Mouse (Mus musculus) kidney, postnatal 36 days (tissue): Measurements from ENCODE around the gene Ptprn2.

Experiments used
- DNase-seq, 2 experiments: peaks; one replicate each; pipeline ENCODE4 v3.0.0; 2021 to 2022; ENCODE audit warnings: mixed read lengths in 2 of 2

Gene Ptprn2

DNA sequence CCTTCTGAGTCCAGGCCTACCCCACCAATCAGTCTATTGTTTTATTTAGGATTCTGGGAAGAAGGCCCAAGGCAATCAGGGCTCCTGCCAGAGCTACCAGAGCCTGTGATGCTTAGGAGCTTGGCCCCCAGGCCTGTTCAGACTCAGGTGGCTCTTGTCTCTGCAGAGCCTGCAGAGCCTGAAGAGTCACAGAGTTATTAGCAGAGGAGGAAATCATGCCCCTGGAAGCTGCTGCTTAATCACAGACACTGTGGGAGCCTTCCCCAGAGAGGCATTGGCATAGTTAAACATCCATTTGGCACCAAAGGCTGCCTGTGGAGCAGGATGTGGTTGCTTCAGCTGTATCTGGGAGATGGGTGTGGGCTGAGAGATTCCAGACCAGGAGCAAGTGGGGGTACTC, 30.3 kb downstream of the Ptprn2 start:
- no peak for DNase-seq

GRCm38 (mm10) chr12:116528861-116529260, 43.3 kb downstream of the Ptprn2 start:
- no peak for DNase-seq

DNA sequence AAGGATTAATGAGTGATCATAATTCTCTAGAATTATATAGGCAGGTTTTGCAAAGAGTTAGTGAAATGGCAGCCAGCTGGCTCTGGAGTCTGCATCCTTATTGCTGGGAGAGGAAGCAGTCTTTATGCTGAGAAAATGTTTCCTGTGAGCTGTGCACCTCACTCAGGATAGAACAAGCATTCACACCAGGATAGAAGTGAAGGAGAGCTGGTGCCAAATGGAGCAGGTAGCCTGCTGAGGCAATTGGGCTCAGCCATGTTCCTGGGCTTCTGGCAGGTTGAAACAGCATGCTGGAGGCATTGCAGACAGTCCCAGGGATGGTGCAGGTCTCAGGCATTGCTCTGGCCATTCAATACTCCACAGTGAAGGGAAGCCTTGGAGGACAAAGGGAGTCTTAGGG, 47.8 kb downstream of the Ptprn2 start:
- no peak for DNase-seq

DNA sequence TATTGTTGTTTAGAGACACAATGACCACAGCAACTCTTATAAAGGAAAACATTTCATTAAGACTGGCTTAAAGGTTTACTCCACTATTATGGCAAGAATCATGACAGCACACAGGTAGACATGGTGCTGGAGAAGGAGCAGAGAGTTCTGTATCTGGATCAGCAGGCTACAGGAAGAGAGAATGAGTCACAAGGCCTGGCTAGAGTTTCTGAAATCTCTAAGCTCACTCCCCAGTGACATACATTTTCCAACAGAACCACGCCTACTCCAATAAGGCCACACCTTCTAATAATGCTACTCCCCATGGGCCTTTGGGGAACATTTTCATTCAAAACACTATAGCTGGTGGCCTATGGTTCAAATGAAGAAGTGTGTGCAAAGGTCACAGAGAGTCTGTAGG, 53.8 kb downstream of the Ptprn2 start:
- DNase-seq: no peak

DNA sequence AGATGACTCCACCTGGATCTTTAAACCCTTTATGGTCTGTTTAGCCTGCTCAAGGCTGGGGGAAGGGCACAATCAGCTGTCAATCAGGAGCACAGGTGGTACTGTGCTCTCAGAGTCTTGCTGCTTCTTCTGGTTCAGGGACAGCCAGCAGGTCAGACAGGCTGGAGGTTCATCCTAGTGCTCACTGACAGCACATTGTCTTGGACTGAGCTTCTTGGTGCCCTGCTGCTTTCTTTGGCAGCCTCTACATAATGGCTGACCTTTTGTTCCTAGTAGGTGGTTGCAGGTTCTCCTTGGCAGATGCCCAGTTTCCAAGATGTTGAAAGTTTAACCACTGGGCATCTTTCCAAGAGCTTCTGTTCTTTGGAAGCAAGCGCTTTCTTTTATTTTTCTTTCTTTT, 55.1 kb downstream of the Ptprn2 start:
- DNase-seq: peak; percentile 83 to 95

DNA sequence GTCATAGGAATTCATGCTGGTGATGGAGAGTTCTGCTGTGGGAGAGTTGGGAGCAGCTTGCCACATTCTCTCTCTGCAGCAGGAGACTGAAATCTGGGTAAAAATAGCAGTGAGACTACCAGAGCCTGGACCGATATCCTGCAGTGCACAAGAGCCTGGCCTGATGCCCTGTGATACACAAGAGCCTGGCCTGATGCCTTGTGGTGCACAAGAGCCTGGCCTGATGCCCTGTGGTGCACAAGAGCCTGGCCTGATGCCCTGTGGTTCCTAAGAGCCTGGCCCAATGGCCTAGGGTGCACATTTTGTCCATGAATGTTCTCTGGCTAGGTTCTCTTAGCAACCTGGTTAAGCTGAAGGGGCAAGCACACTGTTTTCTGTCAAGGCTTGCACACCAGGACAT, 64.5 kb downstream of the Ptprn2 start:
- peak; percentile 85 to 86 for DNase-seq

GRCm38 (mm10) chr12:116551516-116551915, 66.0 kb downstream of the Ptprn2 start:
- DNase-seq: no peak

DNA sequence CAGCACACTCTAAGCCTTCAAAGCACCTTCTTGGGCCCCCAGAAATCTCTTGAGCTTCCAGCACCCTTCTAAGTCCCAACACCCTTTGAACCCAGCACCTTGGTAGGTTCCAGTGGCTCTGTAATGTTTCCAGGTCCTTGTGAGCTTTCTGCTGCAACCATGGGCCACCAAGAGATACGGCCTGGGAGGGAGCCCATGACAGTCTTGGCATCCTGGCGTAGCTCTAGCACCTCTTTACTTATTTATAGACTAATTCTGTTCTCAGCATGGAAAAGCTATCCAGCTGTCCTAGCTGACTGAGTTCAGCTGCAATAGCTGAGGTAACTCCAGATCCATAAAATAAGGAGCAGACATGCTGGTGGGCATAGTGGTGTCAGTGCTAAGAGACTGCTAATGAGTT, 66.8 kb downstream of the Ptprn2 start:
- no peak for DNase-seq

DNA sequence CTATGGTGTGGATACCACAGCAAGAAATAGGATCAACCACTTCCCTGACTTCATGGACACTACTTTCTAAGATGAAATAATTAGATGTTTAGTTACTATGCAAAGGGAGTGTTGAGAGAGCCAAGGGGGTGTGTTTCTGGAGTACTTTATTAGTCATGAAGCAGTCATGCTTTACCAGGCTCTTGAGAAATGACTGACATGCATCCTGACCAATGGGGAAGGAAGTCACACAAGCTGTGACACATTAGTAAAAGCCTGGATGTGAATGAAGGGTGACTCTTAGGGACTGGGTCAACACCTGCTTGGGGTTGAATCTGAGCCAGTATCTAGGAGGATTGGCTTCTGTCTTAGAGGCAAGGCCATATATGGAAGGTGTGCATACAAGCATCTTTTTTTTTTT, 67.8 kb downstream of the Ptprn2 start:
- DNase-seq: no peak

GRCm38 (mm10) chr12:116555964-116556363, 70.4 kb downstream of the Ptprn2 start:
- no peak for DNase-seq

DNA sequence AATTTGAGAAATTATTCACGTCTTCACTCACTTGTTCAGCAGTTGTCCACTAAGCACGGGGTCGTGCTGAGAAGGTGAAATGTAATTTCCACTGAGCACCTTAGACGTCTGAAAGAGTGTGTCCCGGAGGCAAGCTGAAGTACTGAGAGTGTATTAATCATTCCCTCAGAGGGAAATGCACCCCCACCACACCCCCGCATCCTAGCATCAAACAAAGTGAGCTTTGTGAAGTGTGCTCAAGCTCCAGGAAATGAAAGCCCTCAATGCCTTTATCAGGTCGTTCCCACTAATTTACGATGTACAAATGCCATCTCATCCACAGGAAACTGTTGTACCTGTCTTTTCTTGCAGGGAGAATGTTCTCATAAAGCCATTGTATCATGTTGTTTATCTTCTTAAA, 78.9 kb downstream of the Ptprn2 start:
- DNase-seq: no peak

DNA sequence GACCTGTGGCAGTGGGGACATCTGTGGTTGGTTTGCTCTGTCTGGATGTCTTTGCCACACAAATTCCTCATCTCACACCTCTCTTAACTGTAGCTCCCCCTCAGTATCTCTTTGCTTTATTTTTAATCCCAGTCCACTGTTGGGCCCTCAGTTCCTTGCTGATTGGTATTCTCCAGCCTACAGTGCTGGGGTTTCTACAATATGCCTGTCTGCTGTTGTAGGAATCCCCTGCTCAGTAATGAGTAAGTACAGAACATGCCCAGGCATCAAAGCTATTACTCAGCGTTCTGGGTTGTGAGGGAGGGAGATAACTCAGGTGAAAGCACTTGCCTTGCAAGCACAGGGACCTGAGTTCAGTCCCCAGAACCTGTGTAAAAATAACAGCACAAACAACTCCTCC, 81.2 kb downstream of the Ptprn2 start:
- DNase-seq: no peak

- no peak for DNase-seq
These were observed 81.7 kb downstream of the Ptprn2 start for GRCm38 (mm10) chr12:116567170-116567569.

DNA sequence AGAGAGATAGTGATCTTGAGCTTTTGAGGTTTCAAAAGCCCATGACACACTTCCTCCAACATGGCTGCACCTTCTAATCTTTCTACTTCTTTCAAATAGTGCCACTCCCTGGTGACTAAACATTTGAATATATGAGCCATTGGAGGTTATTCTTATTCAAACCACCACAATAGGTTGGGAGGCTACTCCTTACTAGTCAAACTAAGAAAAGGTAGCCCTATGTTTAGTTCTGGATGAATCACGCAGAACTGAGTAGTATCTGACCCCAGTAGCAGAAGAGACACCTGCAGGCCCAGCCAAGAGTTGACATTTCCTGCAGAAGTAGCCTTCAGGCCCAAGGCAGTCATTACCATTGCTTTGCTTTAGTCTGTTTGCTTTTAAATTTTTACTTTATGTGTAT, 84.0 kb downstream of the Ptprn2 start:
- no peak for DNase-seq

- DNase-seq: peak in 1 of 2 experiments; percentile 26
These were observed 88.6 kb downstream of the Ptprn2 start for GRCm38 (mm10) chr12:116574102-116574501.

- DNase-seq: no peak
These were observed 89.2 kb downstream of the Ptprn2 start for GRCm38 (mm10) chr12:116574720-116575119.

DNA sequence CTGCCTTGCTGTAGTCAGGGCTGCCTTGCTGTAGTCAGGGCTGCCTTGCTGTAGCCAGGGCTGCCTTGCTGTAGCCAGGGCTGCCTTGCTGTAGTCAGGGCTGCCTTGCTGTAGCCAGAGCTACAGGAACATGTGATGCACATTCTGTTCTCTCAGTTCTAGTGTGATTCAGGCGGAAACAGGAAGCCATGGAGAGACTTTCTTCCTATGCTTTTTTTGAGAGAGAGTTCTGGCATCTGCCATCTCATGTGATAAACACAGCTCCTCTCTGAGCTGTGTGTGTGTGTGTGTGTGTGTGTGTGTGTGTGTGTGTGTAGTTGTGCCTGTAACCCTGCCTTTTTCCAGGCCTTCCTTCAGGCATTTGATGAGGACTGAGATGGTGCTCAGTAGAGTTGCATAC, 92.4 kb downstream of the Ptprn2 start:
- DNase-seq: peak; percentile 14 to 44

DNA sequence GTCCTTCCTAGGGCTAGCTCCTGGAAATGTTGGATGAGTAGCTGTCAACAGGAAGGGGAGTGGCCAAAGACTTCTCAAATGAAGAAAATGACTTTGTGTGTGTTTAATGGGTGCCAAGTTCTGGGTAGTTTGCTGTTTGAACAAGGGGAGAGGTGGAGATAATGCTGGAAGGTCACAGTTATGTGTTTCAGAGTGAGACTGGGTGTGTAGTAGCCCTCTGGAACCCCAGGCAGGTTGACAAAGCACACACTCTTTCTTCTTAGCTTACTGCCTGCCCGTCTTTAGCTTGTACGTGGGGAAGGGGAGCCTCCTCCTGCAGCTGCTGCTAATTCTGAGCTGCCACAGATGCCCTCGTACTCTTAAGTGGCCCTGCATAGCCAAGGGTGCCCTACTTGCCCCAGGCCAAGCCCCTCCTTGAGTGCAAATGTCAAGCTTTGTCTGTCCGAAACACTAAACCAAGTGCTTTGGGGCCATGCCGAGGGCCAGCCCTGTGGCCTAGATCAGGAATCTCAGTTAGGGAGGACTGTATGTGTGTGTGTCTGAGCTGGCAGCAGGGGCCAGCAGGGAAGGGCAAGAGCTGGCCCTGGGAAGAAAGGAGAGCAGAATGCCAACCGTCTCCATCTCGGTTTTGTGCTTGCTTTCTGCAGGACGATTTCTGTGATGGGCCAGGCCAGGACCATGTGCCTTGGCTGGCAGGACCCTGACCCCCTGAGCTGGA, 95.5 kb downstream of the Ptprn2 start:
- DNase-seq: peak in 1 of 2 experiments; percentile 11

DNA sequence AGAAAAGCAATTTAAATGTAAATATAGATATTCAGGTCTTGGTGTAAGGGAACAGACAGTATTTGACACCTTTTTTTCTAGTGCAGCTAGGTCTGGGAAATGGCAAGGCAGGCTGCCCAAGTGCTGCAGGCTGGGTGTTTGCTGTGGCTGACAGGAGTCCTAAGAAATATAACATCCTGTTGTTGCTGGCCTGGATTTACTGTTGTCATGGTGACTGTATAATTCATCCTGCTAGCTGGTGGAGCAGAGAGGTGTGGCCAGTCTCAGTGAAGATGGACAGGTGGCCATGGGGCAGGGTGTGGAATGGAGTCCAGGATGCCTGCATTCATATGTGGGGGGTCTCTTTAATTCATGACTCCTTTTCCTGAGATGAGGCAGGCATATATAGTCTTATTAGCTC, 96.3 kb downstream of the Ptprn2 start:
- DNase-seq: peak; percentile 66 to 79

- no peak for DNase-seq
These were observed 97.3 kb downstream of the Ptprn2 start for GRCm38 (mm10) chr12:116582829-116583228.

- DNase-seq: peak; percentile 78 to 87
These were observed 99.5 kb downstream of the Ptprn2 start for GRCm38 (mm10) chr12:116585001-116585400.

DNA sequence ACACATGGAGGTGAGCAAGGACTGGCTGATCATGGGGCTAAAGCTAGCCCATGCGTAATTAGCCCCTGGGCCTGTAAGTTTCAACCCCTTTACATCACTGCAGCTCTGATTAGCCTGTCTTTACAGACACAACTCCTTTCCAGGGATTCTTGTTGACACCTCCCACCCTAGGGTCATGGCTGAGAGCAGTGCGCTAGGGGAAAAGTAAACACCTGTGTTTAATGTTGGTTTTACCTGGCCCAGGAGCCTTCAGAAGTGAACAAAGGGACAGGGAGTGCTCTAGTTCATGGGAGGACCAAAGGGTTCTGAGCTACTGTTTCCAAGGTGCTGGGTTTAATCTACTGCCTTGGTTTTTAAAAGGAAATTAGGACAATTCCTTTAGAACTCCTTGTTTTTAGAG, 100.6 kb downstream of the Ptprn2 start:
- no peak for DNase-seq

DNA sequence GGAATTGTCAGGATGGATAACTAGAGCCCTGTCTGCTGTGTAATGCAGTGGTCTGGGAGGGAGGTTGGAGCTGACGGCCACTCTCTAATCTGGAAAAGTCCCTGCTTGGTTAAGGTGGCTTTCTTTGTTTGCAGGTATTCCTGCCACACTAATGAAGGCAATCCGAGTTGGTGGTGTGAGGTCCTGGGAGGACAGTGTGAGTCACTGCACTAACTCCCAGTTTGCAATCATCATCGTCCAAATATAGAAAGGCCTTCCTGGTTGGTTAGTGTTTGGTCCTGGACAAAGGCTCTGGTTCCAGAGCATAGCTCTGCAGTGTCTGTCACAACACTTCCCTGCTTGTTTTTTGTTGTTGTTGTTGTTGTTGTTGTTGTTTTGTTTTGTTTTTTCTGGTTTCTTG, 102.0 kb downstream of the Ptprn2 start:
- DNase-seq: no peak

- DNase-seq: no peak
These were observed 104.6 kb downstream of the Ptprn2 start for GRCm38 (mm10) chr12:116590076-116590475.

- DNase-seq: no peak
These were observed 108.9 kb downstream of the Ptprn2 start for GRCm38 (mm10) chr12:116594457-116594856.
